Mouse (Mus musculus) myocyte (in vitro differentiated cells): ENCODE results near the gene Rftn1.

Experiments used
- CEBPB ChIP-seq: IDR thresholded peaks from 2 replicates; pipeline ENCODE4 v1.6.1; 2011; ENCODE audit warnings: mild to moderate bottlenecking, moderate library complexity; ENCODE audit not compliant: poor library complexity, insufficient read depth, severe bottlenecking
- E2F4 ChIP-seq: IDR thresholded peaks from one replicate; pipeline ENCODE4 v1.6.1; 2011; ENCODE audit warnings: mild to moderate bottlenecking, control low read depth, moderate library complexity; ENCODE audit not compliant: insufficient read depth
- MAX ChIP-seq: IDR thresholded peaks from one replicate; pipeline ENCODE4 v1.6.1; 2011; ENCODE audit warnings: low read depth, mild to moderate bottlenecking, control low read depth
- MYOD1 ChIP-seq, 3 experiments: IDR thresholded peaks; one replicate each; pipeline ENCODE4 v1.6.1; 2011; ENCODE audit warnings: control low read depth in 2 of 3, low read depth in 2 of 3, mild to moderate bottlenecking in 2 of 3, moderate library complexity in 1 of 3; ENCODE audit not compliant: insufficient read length in 2 of 3, control insufficient read depth in 1 of 3
- MYOG ChIP-seq, 3 experiments: IDR thresholded peaks; one replicate each; pipeline ENCODE4 v1.6.1; 2011; ENCODE audit warnings: control low read depth in 2 of 3, low read depth in 2 of 3, mild to moderate bottlenecking in 2 of 3; ENCODE audit not compliant: insufficient read length in 2 of 3, control insufficient read depth in 1 of 3, insufficient read depth in 1 of 3
- POLR2A ChIP-seq: IDR thresholded peaks from one replicate; pipeline ENCODE4 v1.6.1; 2011; ENCODE audit warnings: low read depth, mild to moderate bottlenecking, control low read depth, moderate library complexity; ENCODE audit not compliant: insufficient read length
- POLR2AphosphoS2 ChIP-seq: IDR thresholded peaks from one replicate; pipeline ENCODE4 v1.6.1; 2011; ENCODE audit warnings: low read depth, control low read depth; ENCODE audit not compliant: insufficient read length
- REST ChIP-seq: IDR thresholded peaks from one replicate; pipeline ENCODE4 v1.6.1; 2011; ENCODE audit warnings: mild to moderate bottlenecking, control low read depth, moderate library complexity; ENCODE audit not compliant: insufficient read depth, insufficient read length
- SRF ChIP-seq: IDR thresholded peaks from one replicate; pipeline ENCODE4 v1.6.1; 2011; ENCODE audit warnings: low read depth; ENCODE audit not compliant: control insufficient read depth, insufficient read length
- TCF12 ChIP-seq: IDR thresholded peaks from one replicate; pipeline ENCODE4 v1.6.1; 2011; ENCODE audit warnings: mild to moderate bottlenecking, control low read depth; ENCODE audit not compliant: poor library complexity, insufficient read depth, severe bottlenecking
- TCF3 ChIP-seq: IDR thresholded peaks from one replicate; pipeline ENCODE4 v1.6.1; 2011; ENCODE audit warnings: low read depth, control low read depth; ENCODE audit not compliant: insufficient read length
- USF1 ChIP-seq: IDR thresholded peaks from one replicate; pipeline ENCODE4 v1.6.1; 2011; ENCODE audit warnings: low read depth, mild to moderate bottlenecking, control low read depth, moderate library complexity

GRCm38 (mm10) chr17:50237818-50238610 lies 47.5 kb upstream of the Rftn1 start:
- no peak for TF ChIP-seq POLR2A
- TF ChIP-seq CEBPB: no peak
- TF ChIP-seq MAX: no peak
- TF ChIP-seq USF1: no peak
- no peak for TF ChIP-seq TCF3
- no peak for TF ChIP-seq E2F4
- TF ChIP-seq TCF12: no peak
- TF ChIP-seq MYOG (IDR thresholded peaks at IDR 0.05; ENCODE audit: control insufficient read depth in 1 of 3, insufficient read depth in 1 of 3, insufficient read length in 2 of 3, low read depth in 2 of 3): no peak
- TF ChIP-seq MYOD1 (IDR thresholded peaks at IDR 0.05; ENCODE audit: control insufficient read depth in 1 of 3, insufficient read length in 2 of 3, low read depth in 2 of 3): no peak
- no peak for TF ChIP-seq REST
- TF ChIP-seq POLR2AphosphoS2: no peak
- no peak for TF ChIP-seq SRF
